In genomic region chr8:104219806-104220205, GRCm38 (mm10) we compare ENCODE assay signal across 8 mouse cellular contexts. TPM values are rescaled to one million over a fixed set of nuclear protein-coding genes. Genes with fewer than 3 reads are reported as not detected.
A peak's percentile ranks its signal among the peaks of the same experiment; 100 is the strongest.
DNase-seq lines count a peak whose midpoint lies in the region; ATAC-seq and TF ChIP-seq lines count a peak whose summit lies in the region.

No protein-coding gene starts in this region.

- H3K9ac ChIP-seq in embryonic facial prominence, embryonic 15.5 days: no peak overlapping the region
- no peak overlapping the region for H3K9ac ChIP-seq in heart, postnatal 0 days (replicated peaks; ENCODE audit: low read depth, low read length)
- H3K9ac ChIP-seq in liver, embryonic 12.5 days: no peak overlapping the region
- H3K9ac ChIP-seq in neural tube, embryonic 11.5 days (ENCODE audit: low read length): no peak overlapping the region
- H3K9ac ChIP-seq in stomach, postnatal 0 days (ENCODE audit: low read length): no peak overlapping the region

- H3K27ac ChIP-seq in embryonic facial prominence, embryonic 15.5 days (replicated peaks): no peak overlapping the region
- H3K27ac ChIP-seq in heart, postnatal 0 days (ENCODE audit: low read depth): no peak overlapping the region
- H3K27ac ChIP-seq in liver, embryonic 12.5 days: no peak overlapping the region
- no peak overlapping the region for H3K27ac ChIP-seq in neural tube, embryonic 11.5 days (ENCODE audit: low read depth, low read length)
- no peak overlapping the region for H3K27ac ChIP-seq in stomach, postnatal 0 days (replicated peaks)

- no peaks in the 10 kb centered on the region for H3K27me3 ChIP-seq in embryonic facial prominence, embryonic 15.5 days
- H3K27me3 ChIP-seq in heart, postnatal 0 days (ENCODE audit: control insufficient read depth, insufficient read depth, low read length): no peaks in the 10 kb centered on the region
- peaks cover 11% of the 10 kb centered on the region; the same call in 1 of the 2 replicates for H3K27me3 ChIP-seq in liver, embryonic 12.5 days (replicated peaks)
- no peaks in the 10 kb centered on the region for H3K27me3 ChIP-seq in neural tube, embryonic 11.5 days (ENCODE audit: control insufficient read depth, insufficient read depth, low read length)
- H3K27me3 ChIP-seq in stomach, postnatal 0 days (ENCODE audit: control insufficient read depth, insufficient read depth, low read length): no peaks in the 10 kb centered on the region

- H3K4me1 ChIP-seq in embryonic facial prominence, embryonic 15.5 days: no peaks in the 10 kb centered on the region
- no peaks in the 10 kb centered on the region for H3K4me1 ChIP-seq in heart, postnatal 0 days (ENCODE audit: control insufficient read depth, insufficient read depth)
- no peaks in the 10 kb centered on the region for H3K4me1 ChIP-seq in liver, embryonic 12.5 days
- no peaks in the 10 kb centered on the region for H3K4me1 ChIP-seq in neural tube, embryonic 11.5 days (ENCODE audit: control insufficient read depth, insufficient read depth, low read length)
- H3K4me1 ChIP-seq in stomach, postnatal 0 days (replicated peaks; ENCODE audit: control insufficient read depth, insufficient read depth): no peaks in the 10 kb centered on the region

- H3K4me2 ChIP-seq in embryonic facial prominence, embryonic 15.5 days (replicated peaks): no peak overlapping the region
- H3K4me2 ChIP-seq in heart, postnatal 0 days (ENCODE audit: low read depth, low read length): no peak overlapping the region
- H3K4me2 ChIP-seq in liver, embryonic 12.5 days: no peak overlapping the region
- no peak overlapping the region for H3K4me2 ChIP-seq in neural tube, embryonic 11.5 days (ENCODE audit: low read depth)
- no peak overlapping the region for H3K4me2 ChIP-seq in stomach, postnatal 0 days (replicated peaks; ENCODE audit: low read depth)

- peaks cover 11% of the 10 kb centered on the region; the same call in 1 of the 2 replicates for H3K36me3 ChIP-seq in embryonic facial prominence, embryonic 15.5 days
- no peaks in the 10 kb centered on the region for H3K36me3 ChIP-seq in heart, postnatal 0 days (replicated peaks; ENCODE audit: control insufficient read depth, insufficient read depth, low read length)
- no peaks in the 10 kb centered on the region for H3K36me3 ChIP-seq in liver, embryonic 12.5 days
- H3K36me3 ChIP-seq in neural tube, embryonic 11.5 days (ENCODE audit: control insufficient read depth, insufficient read depth, low read length): no peaks in the 10 kb centered on the region
- H3K36me3 ChIP-seq in stomach, postnatal 0 days (ENCODE audit: control insufficient read depth, insufficient read depth, low read length): no peaks in the 10 kb centered on the region

- WGBS in embryonic facial prominence, embryonic 15.5 days: 39% methylated on average over 5 of the region's 5 CpGs
- WGBS in heart, postnatal 0 days: 37% methylated on average over 5 of the region's 5 CpGs
- WGBS in liver, embryonic 12.5 days (ENCODE audit: insufficient replicate concordance): 41% methylated on average over 5 of the region's 5 CpGs
- 45% methylated on average over 5 of the region's 5 CpGs for WGBS in neural tube, embryonic 11.5 days
- WGBS in stomach, postnatal 0 days: 38% methylated on average over 5 of the region's 5 CpGs

- H3K9me3 ChIP-seq in embryonic facial prominence, embryonic 15.5 days (replicated peaks): no peaks in the 10 kb centered on the region
- H3K9me3 ChIP-seq in heart, postnatal 0 days (replicated peaks; ENCODE audit: control insufficient read depth, low read length): no peaks in the 10 kb centered on the region
- H3K9me3 ChIP-seq in liver, embryonic 12.5 days (replicated peaks): no peaks in the 10 kb centered on the region
- no peaks in the 10 kb centered on the region for H3K9me3 ChIP-seq in neural tube, embryonic 11.5 days (ENCODE audit: control insufficient read depth, low read length)
- no peaks in the 10 kb centered on the region for H3K9me3 ChIP-seq in stomach, postnatal 0 days (ENCODE audit: control insufficient read depth, low read length)

- ATAC-seq in embryonic facial prominence, embryonic 15.5 days (ENCODE audit: insufficient number of reproducible peaks, low FRiP score, low TSS enrichment, low read depth): 0 out of 2 replicates have a peak, but pooled peaks have one; percentile 31
- ATAC-seq in heart, postnatal 0 days (ENCODE audit: insufficient read depth, low read depth): peak; percentile 68
- 0 out of 2 replicates have a peak, but pooled peaks have one; percentile 35 for ATAC-seq in liver, embryonic 12.5 days
- ATAC-seq in neural tube, embryonic 11.5 days (ENCODE audit: insufficient read depth, low FRiP score, low TSS enrichment): peak; percentile 60; the same call in 1 of the 2 replicates
- ATAC-seq in stomach, postnatal 0 days (ENCODE audit: low FRiP score, low TSS enrichment): 0 out of 2 replicates have a peak, but pooled peaks have one; percentile 57

- peak; percentile 87 for TF ChIP-seq CTCF in heart, postnatal 0 days (IDR thresholded peaks at IDR 0.05; ENCODE audit: low read depth)
- peak; percentile 94 for TF ChIP-seq CTCF in stomach, postnatal 0 days (IDR thresholded peaks at IDR 0.05; ENCODE audit: low read depth)

- TF ChIP-seq EP300 in heart, postnatal 0 days (IDR thresholded peaks at IDR 0.05; ENCODE audit: low read depth): no peak
- no peak for TF ChIP-seq EP300 in stomach, postnatal 0 days (optimal IDR thresholded peaks at IDR 0.05)

- DNase-seq in CD4-positive helper T cell, adult 2 months (ENCODE audit: low read depth, low spot score): peak; percentile 66
- DNase-seq in adrenal gland, postnatal 4 days (ENCODE audit: low spot score in 2 of 2): peak; percentile 53 to 63
- DNase-seq in heart, postnatal 0 days (ENCODE audit: low spot score): peak; percentile 62
- DNase-seq in kidney, postnatal 14 days: peak; percentile 78
- DNase-seq in neural tube, embryonic 11.5 days (ENCODE audit: low spot score): peak; percentile 78
- peak; percentile 80 for DNase-seq in stomach, postnatal 0 days (ENCODE audit: low spot score)

- no peak overlapping the region for H3K4me3 ChIP-seq in embryonic facial prominence, embryonic 15.5 days (replicated peaks)
- no peak overlapping the region for H3K4me3 ChIP-seq in heart, postnatal 0 days (ENCODE audit: low read depth, low read length)
- H3K4me3 ChIP-seq in liver, embryonic 12.5 days: no peak overlapping the region
- no peak overlapping the region for H3K4me3 ChIP-seq in neural tube, embryonic 11.5 days (ENCODE audit: low read depth, low read length)
- no peak overlapping the region for H3K4me3 ChIP-seq in stomach, postnatal 0 days (ENCODE audit: low read depth, low read length)

RNA-seq across cellular contexts. Expression of gene Tk2, which starts 28.6 kb away (rescaled TPM):
- total RNA-seq in adrenal gland, postnatal 4 days (2021): 10 to 100 TPM; 60.1 to 71.0 TPM
- polyA plus RNA-seq in embryonic facial prominence, embryonic 15.5 days (2015; fragmentation: Nextera tagmentation; extraction: Ambion mirVana): 19.1 and 20.4 TPM in 2 replicates
- 6.3 and 10.7 TPM in 2 replicates for total RNA-seq in heart, postnatal 0 days (2014; rRNA removed; ENCODE audit: low replicate concordance)
- 7.7 and 9.9 TPM in 2 replicates for polyA plus RNA-seq in heart, postnatal 0 days (2015; fragmentation: Nextera tagmentation; extraction: Ambion mirVana)
- polyA plus RNA-seq in liver, embryonic 12.5 days (2016; fragmentation: Nextera tagmentation; extraction: Ambion mirVana): 8.1 and 9.1 TPM in 2 replicates
- polyA plus RNA-seq in neural tube, embryonic 11.5 days (2014; fragmentation: Nextera tagmentation; extraction: Ambion mirVana): 34.4 and 36.4 TPM in 2 replicates
- polyA plus RNA-seq in stomach, postnatal 0 days (2015; fragmentation: Nextera tagmentation; extraction: Ambion mirVana): 11.0 and 13.4 TPM in 2 replicates

RNA-seq across cellular contexts. Expression of gene Cklf, which starts 30.9 kb away (rescaled TPM):
- total RNA-seq in adrenal gland, postnatal 4 days (2021): 10 to 100 TPM; 67.3 to 71.8 TPM
- polyA plus RNA-seq in embryonic facial prominence, embryonic 15.5 days (2015; fragmentation: Nextera tagmentation; extraction: Ambion mirVana): 39.4 and 49.7 TPM in 2 replicates
- 1.7 and 11.5 TPM in 2 replicates for total RNA-seq in heart, postnatal 0 days (2014; rRNA removed; ENCODE audit: low replicate concordance)
- polyA plus RNA-seq in heart, postnatal 0 days (2015; fragmentation: Nextera tagmentation; extraction: Ambion mirVana): 13.3 and 15.0 TPM in 2 replicates
- 20.6 and 21.6 TPM in 2 replicates for polyA plus RNA-seq in liver, embryonic 12.5 days (2016; fragmentation: Nextera tagmentation; extraction: Ambion mirVana)
- 30.8 and 35.3 TPM in 2 replicates for polyA plus RNA-seq in neural tube, embryonic 11.5 days (2014; fragmentation: Nextera tagmentation; extraction: Ambion mirVana)
- 24.1 and 25.3 TPM in 2 replicates for polyA plus RNA-seq in stomach, postnatal 0 days (2015; fragmentation: Nextera tagmentation; extraction: Ambion mirVana)

RNA-seq across cellular contexts. Expression of gene Bean1, which starts 49.6 kb away (rescaled TPM):
- total RNA-seq in adrenal gland, postnatal 4 days (2021): 1 to 10 TPM; 3.6 to 6.1 TPM
- polyA plus RNA-seq in embryonic facial prominence, embryonic 15.5 days (2015; fragmentation: Nextera tagmentation; extraction: Ambion mirVana): 2.4 and 2.6 TPM in 2 replicates
- 3.8 and 3.9 TPM in 2 replicates for total RNA-seq in heart, postnatal 0 days (2014; rRNA removed; ENCODE audit: low replicate concordance)
- polyA plus RNA-seq in heart, postnatal 0 days (2015; fragmentation: Nextera tagmentation; extraction: Ambion mirVana): 0.38 and 0.57 TPM in 2 replicates
- 0.06 TPM in 1 of 2 replicates, not detected in the other for polyA plus RNA-seq in liver, embryonic 12.5 days (2016; fragmentation: Nextera tagmentation; extraction: Ambion mirVana)
- 1.7 and 2.1 TPM in 2 replicates for polyA plus RNA-seq in neural tube, embryonic 11.5 days (2014; fragmentation: Nextera tagmentation; extraction: Ambion mirVana)
- polyA plus RNA-seq in stomach, postnatal 0 days (2015; fragmentation: Nextera tagmentation; extraction: Ambion mirVana): 0.81 and 0.88 TPM in 2 replicates
